Mouse (Mus musculus): ENCODE measurements at regions not wholly inside any gene's neighbourhood (a gene's known extent, or its start where the extent isn't known, plus 50 kb on each side); places are given as distances from the start of the nearest gene placed in this dataset.

GRCm38 (mm10) chr4:81744629-81745509 lies 302.3 kb upstream of the Mpdz start:
- peak; percentile 73 for DNase-seq (ENCODE audit: low spot score)
- Histone ChIP-seq H3K4me3 (replicated peaks; ENCODE audit: low read length) (no peak overlapping the region), H3K9me3 (ENCODE audit: control insufficient read depth, low read length) (no peaks in the 10 kb centered on the region), H3K4me2 (replicated peaks) (peak overlapping the region; percentile 38), H3K4me1 (replicated peaks; ENCODE audit: control insufficient read depth, insufficient read depth, low read length) (peaks cover 22% of the 10 kb centered on the region), H3K27ac (peak overlapping the region; percentile 80), H3K9ac (no peak overlapping the region), H3K27me3 (ENCODE audit: control insufficient read depth, insufficient read depth, low read length) (no peaks in the 10 kb centered on the region), H3K36me3 (replicated peaks; ENCODE audit: control insufficient read depth, insufficient read depth) (no peaks in the 10 kb centered on the region)
- peak; percentile 69 for ATAC-seq (ENCODE audit: low FRiP score)
- 7% methylated on average over 18 of the region's 18 CpGs for WGBS

GRCm38 (mm10) chr4:81743978-81744628 lies 301.5 kb upstream of the Mpdz start:
- 4% methylated on average over 8 of the region's 8 CpGs for WGBS
- no peaks in the 10 kb centered on the region for H3K9me3 ChIP-seq (ENCODE audit: control insufficient read depth, low read length)
- H3K4me1 ChIP-seq (replicated peaks; ENCODE audit: control insufficient read depth, insufficient read depth, low read length), result peaks cover 22% of the 10 kb centered on the region
- DNase-seq (ENCODE audit: low spot score), result peak; percentile 62
- H3K27ac ChIP-seq, result peak overlapping the region; percentile 80
- no peaks in the 10 kb centered on the region for H3K36me3 ChIP-seq (replicated peaks; ENCODE audit: control insufficient read depth, insufficient read depth)
- no peaks in the 10 kb centered on the region for H3K27me3 ChIP-seq (ENCODE audit: control insufficient read depth, insufficient read depth, low read length)
- H3K4me2 ChIP-seq (replicated peaks), result peak overlapping the region; percentile 38
- peak; percentile 94 for ATAC-seq (ENCODE audit: low FRiP score)
- H3K4me3 ChIP-seq (replicated peaks; ENCODE audit: low read length), result no peak overlapping the region
- peak overlapping the region; percentile 28; the same call in 1 of the 2 replicates for H3K9ac ChIP-seq

GRCm38 (mm10) chr4:81742536-81743459 lies 300.2 kb upstream of the Mpdz start:
- Histone ChIP-seq H3K4me2 (replicated peaks) (no peak overlapping the region), H3K9me3 (ENCODE audit: control insufficient read depth, low read length) (no peaks in the 10 kb centered on the region), H3K27me3 (ENCODE audit: control insufficient read depth, insufficient read depth, low read length) (no peaks in the 10 kb centered on the region), H3K27ac (peak overlapping the region; percentile 66), H3K4me3 (replicated peaks; ENCODE audit: low read length) (no peak overlapping the region), H3K4me1 (replicated peaks; ENCODE audit: control insufficient read depth, insufficient read depth, low read length) (peaks cover 22% of the 10 kb centered on the region), H3K9ac (no peak overlapping the region), H3K36me3 (replicated peaks; ENCODE audit: control insufficient read depth, insufficient read depth) (no peaks in the 10 kb centered on the region)
- DNase-seq (ENCODE audit: low spot score) (peak; percentile 31), ATAC-seq (ENCODE audit: low FRiP score) (no peak)
- WGBS, result 43% methylated on average over 4 of the region's 4 CpGs

GRCm38 (mm10) chr4:81734391-81734790 lies 291.8 kb upstream of the Mpdz start:
- H3K27ac ChIP-seq, result no peak overlapping the region
- 97% methylated on average over 2 of the region's 2 CpGs for WGBS
- no peaks in the 10 kb centered on the region for H3K4me1 ChIP-seq (replicated peaks; ENCODE audit: control insufficient read depth, insufficient read depth, low read length)
- H3K4me2 ChIP-seq (replicated peaks), result no peak overlapping the region
- H3K4me3 ChIP-seq (replicated peaks; ENCODE audit: low read length), result no peak overlapping the region
- ATAC-seq (ENCODE audit: low FRiP score) (no peak), DNase-seq (ENCODE audit: low spot score) (no peak)
- H3K9ac ChIP-seq, result no peak overlapping the region
- no peaks in the 10 kb centered on the region for H3K27me3 ChIP-seq (ENCODE audit: control insufficient read depth, insufficient read depth, low read length)
- H3K36me3 ChIP-seq (replicated peaks; ENCODE audit: control insufficient read depth, insufficient read depth), result no peaks in the 10 kb centered on the region
- no peaks in the 10 kb centered on the region for H3K9me3 ChIP-seq (ENCODE audit: control insufficient read depth, low read length)

GRCm38 (mm10) chr4:81730386-81730785 lies 287.8 kb upstream of the Mpdz start:
- no peak for ATAC-seq (ENCODE audit: low FRiP score)
- WGBS, result 92% methylated on average over 2 of the region's 2 CpGs

GRCm38 (mm10) chr4:81728961-81729360 lies 286.3 kb upstream of the Mpdz start:
- WGBS, result 64% methylated on average over 3 of the region's 3 CpGs
- Histone ChIP-seq H3K9me3 (ENCODE audit: control insufficient read depth, low read length) (no peaks in the 10 kb centered on the region), H3K4me2 (replicated peaks) (no peak overlapping the region), H3K27ac (peak overlapping the region; percentile 80), H3K4me3 (replicated peaks; ENCODE audit: low read length) (no peak overlapping the region), H3K36me3 (replicated peaks; ENCODE audit: control insufficient read depth, insufficient read depth) (no peaks in the 10 kb centered on the region), H3K4me1 (replicated peaks; ENCODE audit: control insufficient read depth, insufficient read depth, low read length) (peaks cover 11% of the 10 kb centered on the region; the same call in 1 of the 2 replicates), H3K27me3 (ENCODE audit: control insufficient read depth, insufficient read depth, low read length) (no peaks in the 10 kb centered on the region), H3K9ac (no peak overlapping the region)
- DNase-seq (ENCODE audit: low spot score) (no peak), ATAC-seq (ENCODE audit: low FRiP score) (no peak)

More at GRCm38 (mm10) chr4:81730386-81730785, 287.8 kb upstream of the Mpdz start:
- Histone ChIP-seq H3K27me3 (ENCODE audit: control insufficient read depth, insufficient read depth, low read length) (no peaks in the 10 kb centered on the region), H3K27ac (no peak overlapping the region), H3K4me3 (replicated peaks; ENCODE audit: low read length) (no peak overlapping the region), H3K9ac (no peak overlapping the region), H3K4me2 (replicated peaks) (no peak overlapping the region), H3K9me3 (ENCODE audit: control insufficient read depth, low read length) (no peaks in the 10 kb centered on the region), H3K4me1 (replicated peaks; ENCODE audit: control insufficient read depth, insufficient read depth, low read length) (peaks cover 11% of the 10 kb centered on the region; the same call in 1 of the 2 replicates), H3K36me3 (replicated peaks; ENCODE audit: control insufficient read depth, insufficient read depth) (no peaks in the 10 kb centered on the region)
- no peak for DNase-seq (ENCODE audit: low spot score)

- peak; percentile 2; the same call in 1 of the 2 replicates for ATAC-seq (ENCODE audit: low FRiP score)
- no peaks in the 10 kb centered on the region for H3K36me3 ChIP-seq (replicated peaks; ENCODE audit: control insufficient read depth, insufficient read depth)
- 32% methylated on average over 12 of the region's 12 CpGs for WGBS
These were observed 285.3 kb upstream of the Mpdz start for GRCm38 (mm10) chr4:81727735-81728581.

More at GRCm38 (mm10) chr4:81727735-81728581, 285.3 kb upstream of the Mpdz start:
- Histone ChIP-seq H3K27me3 (ENCODE audit: control insufficient read depth, insufficient read depth, low read length) (no peaks in the 10 kb centered on the region), H3K9me3 (ENCODE audit: control insufficient read depth, low read length) (no peaks in the 10 kb centered on the region), H3K4me1 (replicated peaks; ENCODE audit: control insufficient read depth, insufficient read depth, low read length) (peaks cover 11% of the 10 kb centered on the region; the same call in 1 of the 2 replicates), H3K27ac (peak overlapping the region; percentile 80), H3K4me3 (replicated peaks; ENCODE audit: low read length) (no peak overlapping the region), H3K9ac (no peak overlapping the region), H3K4me2 (replicated peaks) (peak overlapping the region; percentile 23; the same call in 1 of the 2 replicates)
- DNase-seq (ENCODE audit: low spot score), result peak; percentile 44
